ENCODE assay signal across 13 mouse cellular contexts in genomic region chr4:134986336-134986635, GRCm38 (mm10). TPM values are rescaled to one million over a fixed set of nuclear protein-coding genes. Genes with fewer than 3 reads are reported as not detected.
DNase-seq lines count a peak whose midpoint lies in the region.
"Had no signal": no experiment of that assay in that cellular context is flagged by ENCODE, and none has a peak within 500 bp of the region (broad histone marks: within the 10 kb centered on the region; RNA-seq: fewer than 3 reads in every experiment).

No protein-coding gene starts in this region.

- DNase-seq in gastrocnemius, postnatal 14 days, result peak; percentile 43
- no peak for DNase-seq in gastrocnemius, adult 18-20 months (ENCODE audit: low spot score)
- peak; percentile 32 to 33 for DNase-seq in layer of hippocampus, postnatal 10 days (ENCODE audit: low spot score in 2 of 2)
- DNase-seq in layer of hippocampus, adult 11-12 months (ENCODE audit: low spot score), result no peak
- peak; percentile 75 for DNase-seq in NIH3T3 (ENCODE audit: low read depth)
- DNase-seq in gastrocnemius, postnatal 25 days, result peak; percentile 29
- no peak for DNase-seq in lung, postnatal 4 days
- DNase-seq: kidney, adult 8-10 months; kidney, postnatal 25 days; layer of hippocampus, postnatal 36 days; lung, postnatal 14 days; right cerebral cortex, postnatal 14 days; thymus, postnatal 14 days had no signal

- intact Hi-C loops in gastrocnemius, postnatal 14 days (cut with DNase I; ENCODE audit: low total_unique reads), result no loop called here

RNA-seq across cellular contexts. Expression of gene Syf2, which starts 55.6 kb away (rescaled TPM):
- 10 to 100 TPM; 34.1 to 39.6 TPM for total RNA-seq in gastrocnemius, postnatal 14 days (2021)
- total RNA-seq in gastrocnemius, adult 18-20 months (2021), result 10 to 100 TPM; 43.3 to 43.9 TPM
- 10 to 100 TPM; 42.1 to 45.0 TPM for total RNA-seq in layer of hippocampus, postnatal 10 days (2021)
- 10 to 100 TPM; 32.7 to 34.8 TPM for total RNA-seq in gastrocnemius, postnatal 25 days (2021)

Comparison
In these comparisons a context has a peak if more than half of its experiments do, and no peak if none do; other contexts are left out.
1. DNase-seq: peak in gastrocnemius, postnatal 14 days (single experiment), layer of hippocampus, postnatal 10 days (2 of 2), NIH3T3 (single experiment) and gastrocnemius, postnatal 25 days (single experiment); none in gastrocnemius, adult 18-20 months (single experiment), layer of hippocampus, adult 11-12 months (single experiment) and lung, postnatal 4 days (0 of 2).